Mouse (Mus musculus): ENCODE results near the gene Tmem44. TPM values are rescaled to one million over a fixed set of nuclear protein-coding genes. Genes with fewer than 3 reads are reported as not detected.
A peak's percentile ranks its signal among the peaks of the same experiment; 100 is the strongest.

Tmem44 gene
- polyA plus RNA-seq, 1 experiment from 2014 or later = 27.9 TPM

DNA sequence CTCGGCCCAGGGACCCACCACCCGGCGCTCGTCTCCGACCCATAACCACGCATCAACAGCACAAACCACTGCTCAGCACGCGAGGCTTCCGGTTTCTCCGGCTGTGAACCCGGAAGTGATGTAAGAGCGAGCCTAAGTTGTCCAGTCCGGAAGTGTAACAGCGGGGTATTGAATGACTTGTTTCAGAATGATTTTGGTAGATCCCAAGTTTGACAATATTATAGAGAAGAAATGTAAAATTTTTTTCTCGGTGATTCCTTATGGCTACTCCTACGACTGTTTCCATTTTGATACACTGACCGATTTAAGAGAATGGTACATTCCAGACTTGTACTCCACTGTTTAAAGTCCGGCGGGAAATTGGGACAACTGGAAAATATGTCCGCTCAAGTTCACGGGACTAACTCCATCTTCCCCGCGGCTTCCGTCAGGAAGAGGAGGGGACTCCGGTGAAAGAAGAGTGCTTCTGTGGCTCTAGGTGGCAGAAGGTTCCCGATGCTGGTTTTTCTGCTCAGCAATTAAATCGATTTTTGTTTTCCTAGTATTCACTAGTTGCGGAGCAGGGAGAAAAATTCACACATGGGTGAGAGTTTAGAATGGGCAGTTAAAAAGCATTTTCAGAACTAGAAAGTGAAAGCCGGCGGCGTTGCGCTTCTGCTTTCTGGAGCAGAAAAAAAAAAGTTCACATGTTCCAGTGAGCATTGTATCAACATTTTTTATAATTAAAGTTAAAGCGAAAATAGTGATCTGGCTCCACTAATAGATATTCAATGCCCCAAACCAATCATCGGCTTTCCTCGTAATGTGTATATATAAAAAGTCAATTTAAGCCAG, 37.1 kb upstream of the Tmem44 start, which contains the start of gene Lsg1:
Lsg1 (minus strand) TSS at position 99 of the 834 bp plus-strand sequence.
- peak within 1 kb of the TSS; percentile 89 for H3K4me2 ChIP-seq
- peaks cover 6% of the 10 kb centered on the region; the same call in 1 of the 2 replicates for H3K36me3 ChIP-seq (ENCODE audit: control insufficient read depth, insufficient read depth, low read length)
- DNase-seq (ENCODE audit: low spot score, missing footprints) = peak; percentile 99
- peak within 1 kb of the TSS; percentile 82 for H3K9ac ChIP-seq (ENCODE audit: low read length)
- peaks cover 4% of the 10 kb centered on the region; the same call in 1 of the 2 replicates for H3K4me1 ChIP-seq (ENCODE audit: control insufficient read depth, insufficient read depth, low read length)
- no peak within 1 kb of the TSS; the same call in 1 of the 2 replicates for H3K27ac ChIP-seq (ENCODE audit: low read depth, low read length)
- no peaks in the 10 kb centered on the region for H3K9me3 ChIP-seq (ENCODE audit: control insufficient read depth, low read length)
- WGBS = 5% methylated on average over 35 of the region's 35 CpGs
- H3K4me3 ChIP-seq (ENCODE audit: low read depth, low read length) = peak within 1 kb of the TSS; percentile 88
- no peaks in the 10 kb centered on the region for H3K27me3 ChIP-seq (ENCODE audit: control insufficient read depth, insufficient read depth, low read length)
- peak; percentile 97 for ATAC-seq (ENCODE audit: low FRiP score)

DNA sequence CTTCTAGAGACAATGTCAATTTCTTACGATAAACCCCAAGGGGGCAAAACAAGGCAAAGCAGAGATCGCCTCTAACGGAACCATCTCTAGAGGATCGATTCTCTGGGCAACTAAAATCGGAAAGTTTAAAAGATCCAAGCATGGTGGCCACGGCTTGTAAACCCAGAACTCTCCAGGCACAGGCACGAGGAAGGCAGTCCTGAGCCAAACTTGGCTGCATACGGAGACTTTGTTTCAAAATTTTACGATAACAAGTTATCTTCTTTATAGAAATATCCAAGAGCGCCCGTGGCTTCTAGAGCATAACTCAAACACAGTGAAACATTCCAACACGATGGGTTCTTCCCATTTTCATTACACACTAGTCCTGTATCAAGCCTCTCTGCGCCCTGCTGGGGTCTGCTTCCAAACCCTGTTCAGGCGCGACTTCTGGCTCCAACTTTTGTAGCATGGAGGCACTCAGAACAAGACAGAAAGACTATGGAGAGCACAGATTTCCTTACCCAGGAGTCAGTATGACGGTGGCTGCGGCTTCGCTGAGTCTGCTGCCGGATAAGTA, 36.4 kb upstream of the Tmem44 start:
- Histone ChIP-seq H3K4me2 (peak overlapping the region; percentile 89), H3K4me3 (ENCODE audit: low read depth, low read length) (peak overlapping the region; percentile 88), H3K9me3 (ENCODE audit: control insufficient read depth, low read length) (no peaks in the 10 kb centered on the region), H3K4me1 (ENCODE audit: control insufficient read depth, insufficient read depth, low read length) (peaks cover 4% of the 10 kb centered on the region; the same call in 1 of the 2 replicates), H3K36me3 (ENCODE audit: control insufficient read depth, insufficient read depth, low read length) (peaks cover 11% of the 10 kb centered on the region), H3K27ac (ENCODE audit: low read depth, low read length) (no peak overlapping the region), H3K27me3 (ENCODE audit: control insufficient read depth, insufficient read depth, low read length) (no peaks in the 10 kb centered on the region), H3K9ac (ENCODE audit: low read length) (peak overlapping the region; percentile 82)
- WGBS = 4% methylated on average over 19 of the region's 19 CpGs
- DNase-seq (ENCODE audit: low spot score, missing footprints) (peak; percentile 86), ATAC-seq (ENCODE audit: low FRiP score) (no peak)

DNA sequence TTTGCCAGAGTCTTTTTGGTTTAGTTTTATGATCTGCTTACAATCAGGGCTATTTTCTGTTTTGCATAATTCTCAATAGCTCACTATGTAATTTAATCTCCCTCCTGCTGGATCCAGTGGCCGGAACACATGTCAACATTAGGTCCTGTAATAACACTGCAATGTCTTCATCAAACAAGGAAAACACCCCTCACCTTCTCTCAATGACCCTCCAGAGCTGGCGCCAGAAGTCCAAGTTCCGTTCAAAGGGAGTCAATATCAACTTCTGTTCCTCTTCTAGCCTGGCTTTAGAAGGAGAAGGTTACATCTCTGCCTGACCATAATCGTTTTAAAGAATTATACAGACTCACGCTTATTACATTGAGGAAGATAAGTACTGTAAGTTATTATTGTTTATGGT, 30.1 kb upstream of the Tmem44 start:
- no peak overlapping the region for H3K9ac ChIP-seq (ENCODE audit: low read length)
- H3K27me3 ChIP-seq (ENCODE audit: control insufficient read depth, insufficient read depth, low read length) = no peaks in the 10 kb centered on the region
- 91% methylated on average over 5 of the region's 5 CpGs for WGBS
- H3K4me2 ChIP-seq = no peak overlapping the region
- no peak for DNase-seq (ENCODE audit: low spot score, missing footprints)
- no peaks in the 10 kb centered on the region for H3K4me1 ChIP-seq (ENCODE audit: control insufficient read depth, insufficient read depth, low read length)
- no peak for ATAC-seq (ENCODE audit: low FRiP score)
- no peaks in the 10 kb centered on the region for H3K9me3 ChIP-seq (ENCODE audit: control insufficient read depth, low read length)
- peaks cover 36% of the 10 kb centered on the region for H3K36me3 ChIP-seq (ENCODE audit: control insufficient read depth, insufficient read depth, low read length)
- no peak overlapping the region for H3K4me3 ChIP-seq (ENCODE audit: low read depth, low read length)
- no peak overlapping the region for H3K27ac ChIP-seq (ENCODE audit: low read depth, low read length)

DNA sequence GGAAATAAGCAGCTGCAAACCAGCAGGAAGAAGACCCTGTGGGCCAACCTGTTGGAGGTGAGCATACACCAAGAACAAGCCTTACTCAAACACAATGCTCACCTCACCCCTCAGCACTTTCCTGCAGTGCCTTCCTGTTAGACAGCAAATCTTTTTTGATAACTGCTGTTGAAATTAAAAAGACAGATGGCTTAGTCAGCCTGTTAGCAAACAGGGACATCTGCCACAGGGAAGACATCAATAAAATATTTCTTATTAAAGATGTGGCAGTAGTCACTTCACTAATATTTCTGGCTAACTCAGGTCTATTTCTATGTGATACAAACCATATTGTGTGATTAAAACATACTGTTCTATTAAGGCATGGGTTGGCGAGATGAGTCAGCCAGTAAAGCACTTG, 25.8 kb upstream of the Tmem44 start:
- H3K27me3 ChIP-seq (ENCODE audit: control insufficient read depth, insufficient read depth, low read length) = no peaks in the 10 kb centered on the region
- H3K36me3 ChIP-seq (ENCODE audit: control insufficient read depth, insufficient read depth, low read length) = peaks cover 33% of the 10 kb centered on the region
- H3K27ac ChIP-seq (ENCODE audit: low read depth, low read length) = no peak overlapping the region
- no peaks in the 10 kb centered on the region for H3K9me3 ChIP-seq (ENCODE audit: control insufficient read depth, low read length)
- DNase-seq (ENCODE audit: low spot score, missing footprints) (no peak), ATAC-seq (ENCODE audit: low FRiP score) (no peak)
- no peaks in the 10 kb centered on the region for H3K4me1 ChIP-seq (ENCODE audit: control insufficient read depth, insufficient read depth, low read length)
- H3K4me3 ChIP-seq (ENCODE audit: low read depth, low read length) = no peak overlapping the region
- WGBS = 98% methylated on average over 1 of the region's 1 CpGs
- H3K9ac ChIP-seq (ENCODE audit: low read length) = no peak overlapping the region
- H3K4me2 ChIP-seq = no peak overlapping the region

- H3K9me3 ChIP-seq (ENCODE audit: control insufficient read depth, low read length) = no peaks in the 10 kb centered on the region
- ATAC-seq (ENCODE audit: low FRiP score) (no peak), DNase-seq (ENCODE audit: low spot score, missing footprints) (no peak)
- H3K27me3 ChIP-seq (ENCODE audit: control insufficient read depth, insufficient read depth, low read length) = no peaks in the 10 kb centered on the region
- no peak overlapping the region for H3K4me3 ChIP-seq (ENCODE audit: low read depth, low read length)
- no peak overlapping the region for H3K27ac ChIP-seq (ENCODE audit: low read depth, low read length)
- WGBS = 87% methylated on average over 7 of the region's 7 CpGs
- H3K4me1 ChIP-seq (ENCODE audit: control insufficient read depth, insufficient read depth, low read length) = no peaks in the 10 kb centered on the region
- peaks cover 36% of the 10 kb centered on the region for H3K36me3 ChIP-seq (ENCODE audit: control insufficient read depth, insufficient read depth, low read length)
- no peak overlapping the region for H3K9ac ChIP-seq (ENCODE audit: low read length)
- H3K4me2 ChIP-seq = no peak overlapping the region
Observed at GRCm38 (mm10) chr16:30575815-30576214, 25.2 kb upstream of the Tmem44 start.

- Histone ChIP-seq H3K27me3 (ENCODE audit: control insufficient read depth, insufficient read depth, low read length) (no peaks in the 10 kb centered on the region), H3K9ac (ENCODE audit: low read length) (no peak overlapping the region), H3K4me3 (ENCODE audit: low read depth, low read length) (no peak overlapping the region), H3K4me1 (ENCODE audit: control insufficient read depth, insufficient read depth, low read length) (no peaks in the 10 kb centered on the region), H3K9me3 (ENCODE audit: control insufficient read depth, low read length) (no peaks in the 10 kb centered on the region), H3K36me3 (ENCODE audit: control insufficient read depth, insufficient read depth, low read length) (peaks cover 41% of the 10 kb centered on the region), H3K27ac (ENCODE audit: low read depth, low read length) (no peak overlapping the region), H3K4me2 (no peak overlapping the region)
- 72% methylated on average over 4 of the region's 4 CpGs for WGBS
- no peak for ATAC-seq (ENCODE audit: low FRiP score)
- no peak for DNase-seq (ENCODE audit: low spot score, missing footprints)
Observed at GRCm38 (mm10) chr16:30572239-30572638, 21.6 kb upstream of the Tmem44 start.

GRCm38 (mm10) chr16:30571378-30571777, 20.7 kb upstream of the Tmem44 start:
- H3K4me1 ChIP-seq (ENCODE audit: control insufficient read depth, insufficient read depth, low read length) = no peaks in the 10 kb centered on the region
- no peaks in the 10 kb centered on the region for H3K9me3 ChIP-seq (ENCODE audit: control insufficient read depth, low read length)
- DNase-seq (ENCODE audit: low spot score, missing footprints) = no peak
- no peak overlapping the region for H3K4me2 ChIP-seq
- no peak overlapping the region for H3K27ac ChIP-seq (ENCODE audit: low read depth, low read length)
- H3K27me3 ChIP-seq (ENCODE audit: control insufficient read depth, insufficient read depth, low read length) = no peaks in the 10 kb centered on the region
- ATAC-seq (ENCODE audit: low FRiP score) = no peak
- peaks cover 47% of the 10 kb centered on the region for H3K36me3 ChIP-seq (ENCODE audit: control insufficient read depth, insufficient read depth, low read length)
- no peak overlapping the region for H3K4me3 ChIP-seq (ENCODE audit: low read depth, low read length)
- WGBS = 89% methylated on average over 5 of the region's 5 CpGs
- H3K9ac ChIP-seq (ENCODE audit: low read length) = no peak overlapping the region

DNA sequence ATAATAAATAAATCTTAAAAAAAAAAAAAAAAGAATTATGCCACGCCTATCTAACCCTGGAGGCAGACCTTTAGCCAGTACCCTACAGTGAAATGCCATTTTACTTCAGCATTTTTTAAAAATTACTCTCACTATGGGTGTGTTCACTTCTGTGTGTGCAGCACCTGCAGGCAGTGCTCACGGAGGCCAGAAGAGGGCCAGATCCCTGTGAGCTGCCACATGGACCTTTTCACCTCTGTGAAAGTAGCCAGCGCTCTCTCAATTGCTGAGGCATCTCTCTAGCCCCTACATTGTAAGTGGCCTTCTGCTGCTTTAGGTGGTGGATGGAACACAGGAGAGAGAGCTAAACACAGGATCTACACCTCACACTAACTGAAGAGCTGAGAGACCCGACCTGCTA, 19.5 kb upstream of the Tmem44 start:
- WGBS = 93% methylated on average over 4 of the region's 4 CpGs
- no peaks in the 10 kb centered on the region for H3K4me1 ChIP-seq (ENCODE audit: control insufficient read depth, insufficient read depth, low read length)
- peaks cover 47% of the 10 kb centered on the region for H3K36me3 ChIP-seq (ENCODE audit: control insufficient read depth, insufficient read depth, low read length)
- no peak overlapping the region for H3K27ac ChIP-seq (ENCODE audit: low read depth, low read length)
- no peaks in the 10 kb centered on the region for H3K9me3 ChIP-seq (ENCODE audit: control insufficient read depth, low read length)
- H3K4me3 ChIP-seq (ENCODE audit: low read depth, low read length) = no peak overlapping the region
- DNase-seq (ENCODE audit: low spot score, missing footprints) = no peak
- H3K4me2 ChIP-seq = no peak overlapping the region
- no peak overlapping the region for H3K9ac ChIP-seq (ENCODE audit: low read length)
- no peaks in the 10 kb centered on the region for H3K27me3 ChIP-seq (ENCODE audit: control insufficient read depth, insufficient read depth, low read length)
- ATAC-seq (ENCODE audit: low FRiP score) = no peak

DNA sequence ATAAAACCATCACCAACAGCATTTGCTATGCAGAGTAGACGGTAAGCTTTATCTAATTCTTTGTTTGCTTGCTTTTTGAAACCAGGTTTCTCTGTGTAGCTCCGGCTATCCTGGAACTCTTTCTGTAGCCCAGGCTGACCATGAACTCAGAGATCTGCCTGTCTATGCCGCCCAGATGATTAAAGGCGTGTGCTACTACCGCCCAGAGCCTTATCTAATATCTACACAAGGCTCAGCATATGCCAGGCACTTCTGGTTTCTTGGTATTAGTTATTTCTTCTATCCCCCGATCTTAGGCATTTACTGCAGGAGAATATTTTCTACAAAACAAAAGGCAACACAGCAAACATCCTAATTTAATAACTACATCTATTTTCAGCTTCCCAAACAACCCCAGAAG, 15.0 kb upstream of the Tmem44 start:
- DNase-seq (ENCODE audit: low spot score, missing footprints) = no peak
- Histone ChIP-seq H3K9ac (ENCODE audit: low read length) (no peak overlapping the region), H3K4me1 (ENCODE audit: control insufficient read depth, insufficient read depth, low read length) (no peaks in the 10 kb centered on the region), H3K27me3 (ENCODE audit: control insufficient read depth, insufficient read depth, low read length) (no peaks in the 10 kb centered on the region), H3K4me2 (no peak overlapping the region), H3K4me3 (ENCODE audit: low read depth, low read length) (no peak overlapping the region), H3K27ac (ENCODE audit: low read depth, low read length) (no peak overlapping the region), H3K9me3 (ENCODE audit: control insufficient read depth, low read length) (no peaks in the 10 kb centered on the region), H3K36me3 (ENCODE audit: control insufficient read depth, insufficient read depth, low read length) (peaks cover 48% of the 10 kb centered on the region)
- WGBS = 94% methylated on average over 6 of the region's 6 CpGs
- ATAC-seq (ENCODE audit: low FRiP score) = no peak
